Mouse (Mus musculus) thymus, adult 2 months (tissue): ENCODE measurements around the gene Tns2. TPM values are rescaled to one million over a fixed set of nuclear protein-coding genes. Genes with fewer than 3 reads are reported as not detected.

Source experiments
- DNase-seq: peaks from one replicate; pipeline ENCODE4 v3.0.0; 2021
- H3K27ac ChIP-seq: fragments of 200-500 bp; 2 replicates; pipeline ENCODE4 v1.5.1; 2012; ENCODE audit warnings: low read length, control low read depth; ENCODE audit not compliant: control insufficient read depth, insufficient read depth
- H3K27me3 ChIP-seq: fragments of 200-500 bp; 2 replicates; pipeline ENCODE4 v1.6.1; 2012; ENCODE audit warnings: mild to moderate bottlenecking, low read length, moderate library complexity, mixed read lengths; ENCODE audit not compliant: control insufficient read depth, insufficient read depth
- H3K36me3 ChIP-seq: fragments of 200-500 bp; 2 replicates; pipeline ENCODE4 v1.6.1; 2012; ENCODE audit warnings: mild to moderate bottlenecking, low read length, moderate library complexity; ENCODE audit not compliant: control insufficient read depth, insufficient read depth
- H3K4me1 ChIP-seq: fragments of 200-500 bp; replicated peaks from 2 replicates; pipeline ENCODE4 v1.6.1; 2012; ENCODE audit warnings: low read length; ENCODE audit not compliant: control insufficient read depth, insufficient read depth
- H3K4me3 ChIP-seq: fragments of 200-500 bp; 2 replicates; pipeline ENCODE4 v1.5.1; 2012; ENCODE audit warnings: mild to moderate bottlenecking, low read length, control low read depth, moderate library complexity; ENCODE audit not compliant: control insufficient read depth, insufficient read depth
- CTCF ChIP-seq: fragments of 200-500 bp; IDR thresholded peaks from 2 replicates; pipeline ENCODE4 v1.5.1; 2012; ENCODE audit warnings: mild to moderate bottlenecking, control low read depth, low read length, moderate library complexity, borderline replicate concordance; ENCODE audit not compliant: control insufficient read depth, poor library complexity, insufficient read depth; ENCODE audit errors: extremely low read depth
- POLR2A ChIP-seq: fragments of 200-500 bp; IDR thresholded peaks from 2 replicates; pipeline ENCODE4 v1.6.1; 2012; ENCODE audit warnings: mild to moderate bottlenecking, low read length, control low read depth, moderate library complexity; ENCODE audit not compliant: control insufficient read depth, poor library complexity, insufficient read depth; ENCODE audit errors: extremely low read depth
- WGBS: fragments of 180-500 bp; shearing (Covaris S2); methylation state at CpG from one replicate; pipeline ENCODE4 v1.1.7; 2018; 5-methylcytosine and 5-hydroxymethylcytosine counted together
- polyA plus RNA-seq: library from polyadenylated mRNA; depleted of rRNA; stranded (reverse); fragments of >200 nt; gene quantifications from 2 replicates; pipeline ENCODE4 v1.2.3, GENCODE M21; 2012; rRNA removed

Gene Tns2
- 15.9 and 26.4 TPM in 2 replicates for polyA plus RNA-seq

DNA sequence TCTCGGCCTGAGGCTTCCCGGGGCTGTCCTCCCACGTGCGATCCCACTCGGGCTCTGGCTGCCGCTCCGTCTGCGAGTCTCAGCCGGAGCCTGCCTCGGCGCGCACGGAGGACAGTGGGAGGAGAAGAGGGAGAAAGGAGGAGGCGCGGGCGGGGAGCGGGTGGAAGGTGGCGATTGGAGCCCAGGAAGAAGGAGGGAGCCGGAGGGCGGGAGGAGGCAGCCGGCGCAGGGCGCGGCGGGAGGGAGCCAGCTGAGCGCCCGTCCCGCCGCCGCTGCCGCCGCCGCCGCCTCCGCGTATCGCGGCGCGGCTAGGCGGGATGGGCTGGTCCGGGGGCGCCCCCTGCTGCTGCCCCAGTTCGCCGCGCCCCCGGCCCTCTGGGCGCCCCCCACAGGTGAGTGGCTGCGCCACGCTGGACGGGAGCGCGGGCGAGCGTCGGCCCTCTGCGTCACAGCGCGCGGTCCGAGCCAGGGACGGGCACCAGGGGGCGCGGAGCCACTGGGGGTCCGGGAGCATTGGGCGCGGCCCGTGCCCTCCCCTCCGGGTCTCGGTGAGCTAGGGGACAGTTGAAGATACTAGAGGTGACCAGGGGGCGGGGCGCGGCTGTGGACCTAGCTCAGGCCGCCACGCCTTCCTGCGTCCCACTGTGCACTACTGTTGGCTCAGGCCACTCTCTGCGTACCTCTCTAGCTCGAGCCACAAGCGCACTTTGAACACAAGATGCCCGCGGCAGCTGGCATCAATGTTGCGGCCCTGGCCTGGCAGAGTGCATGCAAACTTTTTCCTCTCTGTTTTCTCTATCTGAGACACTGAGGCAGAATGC is at the start of gene Tns2:
Tns2 (plus strand) TSS at position 253 of the 821 bp plus-strand sequence.
- 2% methylated on average over 52 of the region's 82 CpGs for WGBS

GRCm38 (mm10) chr15:102051920-102052683 is 48.1 kb upstream of the Tns2 start:
- no peaks in the 10 kb centered on the region; the same call in 1 of the 2 replicates for H3K4me1 ChIP-seq
- H3K27ac ChIP-seq, result no peak overlapping the region
- DNase-seq, result peak; percentile 35
- H3K36me3 ChIP-seq, result no peaks in the 10 kb centered on the region
- 4% methylated on average over 28 of the region's 33 CpGs for WGBS
- no peaks in the 10 kb centered on the region for H3K27me3 ChIP-seq
- no peak overlapping the region; the same call in 1 of the 2 replicates for H3K4me3 ChIP-seq
- no peak for TF ChIP-seq CTCF
- TF ChIP-seq POLR2A, result no peak

More for the DNA sequence above, at the start of gene Tns2:
- TF ChIP-seq CTCF (peak; percentile 94), POLR2A (no peak)
- Histone ChIP-seq H3K4me1 (peaks cover 9% of the 10 kb centered on the region), H3K4me3 (peak within 1 kb of the TSS; percentile 53), H3K36me3 (peaks cover 14% of the 10 kb centered on the region), H3K27me3 (no peaks in the 10 kb centered on the region), H3K27ac (no peak within 1 kb of the TSS)
- peak; percentile 71 for DNase-seq

GRCm38 (mm10) chr15:102056495-102057174 is 43.6 kb upstream of the Tns2 start:
- no peaks in the 10 kb centered on the region; the same call in 1 of the 2 replicates for H3K4me1 ChIP-seq
- DNase-seq, result no peak
- H3K36me3 ChIP-seq, result no peaks in the 10 kb centered on the region
- no peak overlapping the region for H3K27ac ChIP-seq
- no peak overlapping the region for H3K4me3 ChIP-seq
- TF ChIP-seq CTCF, result no peak
- no peak for TF ChIP-seq POLR2A
- H3K27me3 ChIP-seq, result no peaks in the 10 kb centered on the region
- 97% methylated on average over 15 of the region's 15 CpGs for WGBS

DNA sequence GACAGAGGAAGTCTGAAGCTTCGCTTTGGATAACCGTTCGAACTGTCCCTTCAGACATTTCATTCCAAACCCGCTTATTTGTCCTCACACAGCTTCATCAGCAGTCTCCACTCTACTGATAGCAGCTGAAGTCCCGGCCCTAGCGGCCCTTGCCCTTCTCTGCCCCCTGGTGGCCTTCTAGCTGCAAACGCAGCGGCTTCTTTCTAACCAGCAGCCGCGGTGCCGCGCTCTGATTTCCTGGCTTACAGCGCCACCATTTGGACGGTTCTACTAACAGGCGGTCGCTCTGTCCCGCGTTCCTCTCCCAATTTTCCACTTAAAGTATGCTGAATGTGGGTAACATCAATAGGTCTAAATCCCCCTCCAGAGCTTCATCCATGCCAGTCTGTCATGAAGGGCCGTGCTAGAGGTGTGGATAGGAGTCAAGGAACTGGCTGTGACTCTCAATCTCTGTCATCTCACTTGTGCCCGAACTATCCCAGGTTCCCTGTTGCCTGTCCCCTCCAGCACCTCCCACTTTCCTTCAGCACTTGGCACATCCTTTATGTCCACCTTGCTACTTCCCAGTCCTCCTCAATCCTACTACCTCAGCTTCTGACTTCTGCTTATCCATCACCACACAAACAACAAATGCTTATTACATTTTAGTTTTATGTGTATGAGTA is 34.4 kb upstream of the Tns2 start:
- no peak overlapping the region for H3K4me3 ChIP-seq
- H3K4me1 ChIP-seq, result peaks cover 9% of the 10 kb centered on the region
- no peak overlapping the region for H3K27ac ChIP-seq
- 6% methylated on average over 20 of the region's 20 CpGs for WGBS
- no peaks in the 10 kb centered on the region for H3K36me3 ChIP-seq
- DNase-seq, result peak; percentile 91
- H3K27me3 ChIP-seq, result no peaks in the 10 kb centered on the region
- no peak for TF ChIP-seq POLR2A
- peak; percentile 99 for TF ChIP-seq CTCF

GRCm38 (mm10) chr15:102070476-102071467 is 29.4 kb upstream of the Tns2 start:
- DNase-seq, result no peak
- TF ChIP-seq POLR2A (no peak), CTCF (no peak)
- WGBS, result 85% methylated on average over 13 of the region's 13 CpGs
- Histone ChIP-seq H3K4me1 (peaks cover 12% of the 10 kb centered on the region), H3K27ac (no peak overlapping the region), H3K36me3 (no peaks in the 10 kb centered on the region), H3K27me3 (no peaks in the 10 kb centered on the region), H3K4me3 (no peak overlapping the region)
